Mouse (Mus musculus): ENCODE measurements around the gene Prdm12.
"Not testable (repeated sequence)": the region's sequence is repeated elsewhere in the genome, so short reads cannot be mapped to it uniquely, and the experiment has no call there.

The Prdm12 gene

GRCm38 (mm10) chr2:31641929-31642328, 2.1 kb downstream of the Prdm12 start:
- no peak for DNase-seq (ENCODE audit: low spot score)

GRCm38 (mm10) chr2:31653971-31654853, 14.4 kb downstream of the Prdm12 start:
- DNase-seq (ENCODE audit: low spot score), result peak; percentile 72

- no peak for DNase-seq (ENCODE audit: low spot score)
Measured at GRCm38 (mm10) chr2:31654854-31655559, 15.2 kb downstream of the Prdm12 start.

- DNase-seq (ENCODE audit: low spot score), result no peak
Measured at GRCm38 (mm10) chr2:31656374-31656773, 16.5 kb downstream of the Prdm12 start.

- DNase-seq (ENCODE audit: low spot score), result no peak
Measured at GRCm38 (mm10) chr2:31662939-31663803, 23.3 kb downstream of the Prdm12 start.

GRCm38 (mm10) chr2:31663804-31664180, 24.0 kb downstream of the Prdm12 start:
- no peak for DNase-seq (ENCODE audit: low spot score)

- DNase-seq (ENCODE audit: low spot score), result no peak
Measured at GRCm38 (mm10) chr2:31667332-31667731, 27.5 kb downstream of the Prdm12 start.

GRCm38 (mm10) chr2:31670551-31671035, 30.8 kb downstream of the Prdm12 start, which contains the start of gene Exosc2:
TSS of gene Exosc2 (plus strand) at chr2:31670715.
- DNase-seq (ENCODE audit: low spot score), result peak; percentile 94

GRCm38 (mm10) chr2:31678641-31679040, 38.8 kb downstream of the Prdm12 start:
- DNase-seq (ENCODE audit: low spot score), result no peak

- not testable (repeated sequence) for DNase-seq (ENCODE audit: low spot score)
Measured at GRCm38 (mm10) chr2:31681051-31681707, 41.3 kb downstream of the Prdm12 start.

GRCm38 (mm10) chr2:31681731-31682235, 41.9 kb downstream of the Prdm12 start:
- DNase-seq (ENCODE audit: low spot score), result no peak

GRCm38 (mm10) chr2:31683666-31684065, 43.8 kb downstream of the Prdm12 start:
- DNase-seq (ENCODE audit: low spot score), result no peak

GRCm38 (mm10) chr2:31688074-31688925, 48.5 kb downstream of the Prdm12 start, which contains the start of gene Abl1:
TSS of gene Abl1 (plus strand) at chr2:31688376.
- DNase-seq (ENCODE audit: low spot score), result peak; percentile 97

- DNase-seq (ENCODE audit: low spot score), result no peak
Measured at GRCm38 (mm10) chr2:31689045-31689444, 49.2 kb downstream of the Prdm12 start.

- no peak for DNase-seq (ENCODE audit: low spot score)
Measured at GRCm38 (mm10) chr2:31690063-31690462, 50.2 kb downstream of the Prdm12 start.

- DNase-seq (ENCODE audit: low spot score), result no peak
Measured at GRCm38 (mm10) chr2:31698209-31698608, 58.4 kb downstream of the Prdm12 start.

GRCm38 (mm10) chr2:31700545-31701446, 61.0 kb downstream of the Prdm12 start:
- DNase-seq (ENCODE audit: low spot score), result no peak

- DNase-seq (ENCODE audit: low spot score), result no peak
Measured at GRCm38 (mm10) chr2:31703226-31703625, 63.4 kb downstream of the Prdm12 start.
